Mouse (Mus musculus) cerebellum, postnatal 25 days (tissue): ENCODE data around the gene Ccdc59.

Source experiments
- DNase-seq, 2 experiments: peaks; one replicate each; pipeline ENCODE4 v3.0.0; 2021; ENCODE audit warnings: mixed read lengths in 2 of 2

Ccdc59 gene

DNA sequence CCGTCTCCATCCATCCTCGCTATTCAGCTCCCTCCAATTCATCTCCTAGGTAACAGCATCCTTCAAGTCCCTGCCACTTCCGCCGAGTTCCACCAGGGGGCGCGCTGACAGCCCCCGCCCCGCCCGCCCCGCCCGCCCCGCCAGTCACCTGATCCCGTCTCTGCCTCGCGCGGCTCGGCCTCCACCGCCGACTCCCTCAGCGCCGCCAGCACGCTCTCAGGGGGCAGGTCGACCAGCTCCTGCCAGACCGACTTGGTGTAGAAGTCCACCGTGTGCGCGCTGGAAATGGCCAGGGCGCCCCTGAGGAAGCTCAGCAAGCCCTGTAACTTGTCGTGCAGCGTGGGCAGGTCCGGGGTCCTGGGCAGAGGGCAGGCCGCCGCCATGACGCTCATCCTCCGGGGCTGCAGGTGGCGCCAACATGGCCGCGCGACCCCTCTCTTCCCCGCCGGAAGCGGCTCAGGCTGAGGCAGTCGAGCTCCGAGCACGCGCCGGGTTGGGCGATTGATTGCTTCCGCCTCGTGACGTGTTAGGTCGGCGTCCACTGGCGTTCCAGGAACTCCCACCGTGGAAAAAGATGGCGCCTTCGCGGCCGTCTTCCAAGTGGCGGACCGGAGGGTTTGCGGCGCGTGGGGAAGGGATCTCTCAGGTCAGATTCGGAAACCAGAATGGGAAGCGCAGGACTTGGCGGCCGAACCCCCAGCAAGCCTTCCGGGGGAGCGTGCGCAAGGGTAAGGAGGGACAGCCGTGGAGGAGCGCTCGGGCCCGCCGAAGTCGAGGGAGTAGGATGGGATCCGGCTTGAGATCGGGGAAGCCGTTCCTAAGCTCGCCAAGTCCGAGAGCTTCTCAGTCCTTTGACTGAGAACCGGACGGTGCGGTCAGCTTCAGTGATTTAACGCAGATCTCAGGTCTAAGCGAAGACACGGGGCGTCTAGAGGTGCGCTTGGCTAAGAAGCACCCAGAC lies at the start of gene Ccdc59, which contains the start of gene Mettl25:
Ccdc59 (plus strand) TSS at position 140 of the 961 bp plus-strand sequence.
Mettl25 (minus strand) TSS at position 453 of the 961 bp plus-strand sequence.
- peak; percentile 98 to 99 for DNase-seq

- no peak for DNase-seq
Observed at GRCm38 (mm10) chr10:105793776-105794552, 46.9 kb upstream of the Ccdc59 start.

DNA sequence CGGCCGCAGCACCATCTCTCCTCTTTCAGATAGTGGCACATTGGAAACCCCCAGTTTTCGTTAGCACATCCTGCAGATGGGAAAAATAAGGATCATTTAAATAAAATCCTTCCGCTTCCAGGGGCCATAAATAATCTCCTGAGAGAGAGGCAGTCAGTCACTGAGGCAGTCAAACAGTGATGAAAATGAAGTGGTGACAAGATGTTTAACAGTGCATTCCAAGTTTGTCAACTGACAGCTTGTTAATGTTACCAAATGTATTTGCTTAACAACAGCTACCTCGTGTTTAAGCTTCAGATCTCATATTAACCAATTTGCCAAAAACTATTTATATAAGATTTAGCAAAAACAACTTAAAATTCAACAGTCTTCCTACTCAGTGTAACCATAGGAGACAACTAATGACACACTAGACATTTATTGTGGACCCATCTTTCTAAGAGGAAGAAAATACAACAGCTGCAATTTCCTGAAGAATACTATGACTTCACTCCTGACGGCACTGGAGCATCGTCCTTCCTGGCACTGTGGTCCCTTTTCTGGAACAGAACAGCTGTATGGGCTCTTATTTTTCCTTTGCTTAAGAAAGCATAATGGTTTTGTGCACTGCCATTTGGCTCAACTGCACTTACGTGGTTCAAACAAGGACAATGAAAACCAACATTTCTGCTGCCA lies 43.5 kb upstream of the Ccdc59 start:
- DNase-seq = no peak

DNA sequence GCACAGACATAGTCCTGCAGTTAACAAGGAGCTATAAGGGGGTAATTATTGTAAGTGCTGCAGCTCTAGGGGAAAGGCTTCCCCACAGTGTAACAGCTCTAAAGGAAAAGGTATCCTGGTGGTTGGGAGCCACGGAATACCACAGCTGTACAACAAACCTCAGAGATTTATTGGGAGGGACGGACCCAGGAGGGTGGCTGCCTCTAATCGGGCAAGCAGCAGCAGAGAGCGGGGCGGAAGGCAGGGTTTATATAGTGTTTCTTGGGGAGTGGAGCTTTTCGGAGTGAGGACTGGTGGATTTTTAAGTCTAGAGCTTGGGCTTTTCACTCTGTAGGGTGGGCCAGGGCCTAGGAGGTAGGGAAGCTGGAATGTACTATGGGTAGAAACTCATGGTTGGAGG lies 39.7 kb upstream of the Ccdc59 start:
- DNase-seq = no peak

- DNase-seq = no peak
Observed at GRCm38 (mm10) chr10:105802132-105802531, 38.7 kb upstream of the Ccdc59 start.

DNA sequence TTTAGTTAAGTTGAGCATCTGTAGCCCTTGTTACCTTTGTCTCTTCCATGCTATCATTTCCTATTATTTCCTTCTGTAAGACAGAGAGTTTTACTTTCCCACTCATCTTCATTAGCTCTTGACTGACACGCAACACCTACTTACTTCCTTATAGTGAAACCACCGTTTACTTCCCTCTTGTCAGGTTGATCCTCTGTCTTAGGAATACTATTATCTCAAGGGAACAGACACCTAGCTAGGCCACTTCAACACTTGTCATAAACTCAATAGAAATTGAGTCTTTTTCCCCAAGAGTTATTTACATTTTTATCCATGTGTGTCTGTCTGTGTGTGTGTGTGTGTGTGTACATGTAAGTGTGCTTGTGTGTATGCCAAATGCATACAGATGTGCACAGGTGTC lies 37.4 kb upstream of the Ccdc59 start:
- no peak for DNase-seq

DNA sequence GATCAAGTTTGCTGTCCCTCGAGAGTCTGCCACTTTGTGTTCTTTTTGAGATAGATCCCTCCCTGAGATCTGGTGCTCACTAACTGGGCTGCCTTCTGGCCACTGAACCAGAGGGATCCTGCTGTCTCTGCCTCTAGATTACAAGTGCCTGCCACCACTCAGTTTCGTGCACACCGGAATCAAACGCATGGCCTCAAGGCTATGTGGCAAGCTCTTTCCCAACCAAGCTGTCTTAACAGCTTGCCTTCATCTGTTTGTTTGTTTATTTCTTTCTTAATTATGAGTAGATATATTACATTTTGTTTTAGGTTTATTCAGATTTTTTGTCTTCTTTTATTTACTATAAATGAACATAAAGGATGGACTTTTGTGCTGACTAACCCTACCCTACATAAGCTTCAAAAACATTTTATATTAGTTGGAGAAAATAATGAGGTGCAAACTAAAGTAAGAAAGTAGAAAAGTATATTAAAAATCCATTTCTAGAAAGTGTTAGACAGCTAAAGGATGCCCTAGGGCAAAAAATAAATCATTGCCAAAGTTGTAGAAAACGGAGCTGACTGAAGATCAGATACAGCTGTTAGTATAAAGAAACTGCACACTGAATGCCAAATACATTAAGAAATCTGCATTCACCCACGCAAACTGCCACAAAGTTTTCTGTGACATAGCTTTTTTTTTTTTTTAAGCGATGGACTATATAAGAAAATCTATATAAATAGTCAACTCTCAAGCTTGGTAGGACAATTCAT lies 34.4 kb upstream of the Ccdc59 start:
- no peak for DNase-seq

DNA sequence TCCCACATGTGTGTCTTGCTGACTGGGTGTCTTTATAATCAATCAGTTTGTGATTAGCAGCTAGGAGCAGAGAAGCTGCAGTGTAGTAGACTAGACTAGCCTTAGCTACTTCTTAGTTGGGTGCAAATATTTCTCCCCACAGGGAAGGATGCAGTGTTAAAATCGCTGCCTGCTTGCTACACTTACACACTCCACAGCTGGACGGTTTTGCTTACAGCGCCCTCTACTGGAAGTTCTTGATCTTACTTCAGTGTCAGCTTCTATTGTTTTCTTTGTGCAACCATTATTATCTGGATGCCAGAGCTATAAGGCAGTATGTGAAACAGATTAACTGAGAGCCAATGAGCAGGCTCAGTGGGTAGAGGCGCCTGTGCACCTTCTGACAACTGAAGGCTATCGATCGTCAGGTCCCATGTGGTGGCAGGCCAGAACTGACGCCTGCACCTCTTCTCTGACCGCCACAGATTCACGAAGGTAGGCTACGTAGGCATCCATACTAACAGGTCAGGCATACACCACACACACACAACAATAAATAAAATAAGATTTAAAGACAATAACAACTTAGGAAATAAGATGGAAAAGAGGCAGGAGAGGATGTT lies 6.1 kb upstream of the Ccdc59 start:
- peak in 1 of 2 experiments; percentile 17 for DNase-seq

DNA sequence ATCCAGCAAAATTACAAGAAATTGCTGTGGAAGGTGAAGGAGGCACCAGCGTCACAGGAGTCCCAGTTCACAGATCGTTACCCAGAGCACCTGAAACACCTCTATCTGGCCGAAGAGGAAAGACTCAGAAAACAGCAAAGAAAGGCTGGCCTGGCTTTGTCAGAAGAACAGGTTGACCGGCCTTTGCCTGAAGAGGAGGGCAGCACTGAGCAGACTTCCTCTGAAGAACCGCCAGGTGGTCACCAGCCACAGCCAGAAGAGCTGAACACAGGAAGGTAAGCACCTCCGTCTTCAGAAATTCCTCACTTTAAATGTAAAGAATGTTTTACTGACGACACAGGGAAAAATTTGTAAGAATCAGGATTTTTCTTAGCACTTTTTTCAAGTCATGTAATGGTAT lies 1.7 kb downstream of the Ccdc59 start:
- peak in 1 of 2 experiments; percentile 15 for DNase-seq

GRCm38 (mm10) chr10:105850286-105850685 lies 9.4 kb downstream of the Ccdc59 start:
- peak; percentile 58 to 74 for DNase-seq

GRCm38 (mm10) chr10:105851136-105851535 lies 10.3 kb downstream of the Ccdc59 start:
- peak; percentile 24 to 68 for DNase-seq

DNA sequence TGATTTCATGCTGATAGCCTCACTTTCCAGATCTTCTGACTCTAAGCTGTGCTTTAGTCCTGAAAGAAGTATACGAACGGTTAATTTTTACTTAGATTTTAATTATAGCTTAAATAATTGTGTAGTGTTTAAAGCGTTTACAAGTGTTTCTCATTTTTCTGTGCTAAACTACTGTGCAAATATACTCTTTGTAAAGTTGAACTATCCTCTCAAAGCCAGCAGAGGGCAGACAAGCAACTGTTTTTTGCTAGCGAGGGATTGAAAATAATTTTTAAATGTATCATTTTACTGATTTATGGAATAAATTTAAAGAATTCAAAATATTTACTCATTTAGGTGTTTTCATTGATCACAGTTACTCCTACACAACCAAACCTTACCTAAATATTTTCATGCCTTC lies 26.4 kb downstream of the Ccdc59 start:
- peak in 1 of 2 experiments; percentile 11 for DNase-seq
